Mouse (Mus musculus): Measurements from ENCODE around the gene Slc9a1.

The Slc9a1 gene

GRCm38 (mm10) chr4:133403611-133404228, 34.2 kb downstream of the Slc9a1 start:
- no peak for DNase-seq (ENCODE audit: low spot score)

GRCm38 (mm10) chr4:133404256-133404655, 34.8 kb downstream of the Slc9a1 start:
- no peak for DNase-seq (ENCODE audit: low spot score)

GRCm38 (mm10) chr4:133406313-133407056, 37.0 kb downstream of the Slc9a1 start:
- DNase-seq (ENCODE audit: low spot score) = no peak

- no peak for DNase-seq (ENCODE audit: low spot score)
These were observed 37.7 kb downstream of the Slc9a1 start for GRCm38 (mm10) chr4:133407114-133407787.

- DNase-seq (ENCODE audit: low spot score) = no peak
These were observed 38.5 kb downstream of the Slc9a1 start for GRCm38 (mm10) chr4:133408006-133408405.

- DNase-seq (ENCODE audit: low spot score) = no peak
These were observed 41.5 kb downstream of the Slc9a1 start for GRCm38 (mm10) chr4:133410994-133411393.

- no peak for DNase-seq (ENCODE audit: low spot score)
These were observed 42.6 kb downstream of the Slc9a1 start for GRCm38 (mm10) chr4:133412096-133412495.

- no peak for DNase-seq (ENCODE audit: low spot score)
These were observed 43.4 kb downstream of the Slc9a1 start for GRCm38 (mm10) chr4:133412575-133413540.

GRCm38 (mm10) chr4:133413617-133414016, 44.1 kb downstream of the Slc9a1 start:
- DNase-seq (ENCODE audit: low spot score) = no peak

GRCm38 (mm10) chr4:133414920-133415319, 45.4 kb downstream of the Slc9a1 start:
- DNase-seq (ENCODE audit: low spot score) = no peak

GRCm38 (mm10) chr4:133419312-133420004, 50.0 kb downstream of the Slc9a1 start:
- no peak for DNase-seq (ENCODE audit: low spot score)

GRCm38 (mm10) chr4:133421989-133422388, 52.5 kb downstream of the Slc9a1 start:
- no peak for DNase-seq (ENCODE audit: low spot score)

- DNase-seq (ENCODE audit: low spot score) = no peak
These were observed 53.1 kb downstream of the Slc9a1 start for GRCm38 (mm10) chr4:133422601-133423000.

GRCm38 (mm10) chr4:133423108-133423507, 53.6 kb downstream of the Slc9a1 start:
- DNase-seq (ENCODE audit: low spot score) = no peak

- DNase-seq (ENCODE audit: low spot score) = no peak
These were observed 54.2 kb downstream of the Slc9a1 start for GRCm38 (mm10) chr4:133423691-133424090.

GRCm38 (mm10) chr4:133424100-133424499, 54.6 kb downstream of the Slc9a1 start:
- no peak for DNase-seq (ENCODE audit: low spot score)

- DNase-seq (ENCODE audit: low spot score) = no peak
These were observed 56.6 kb downstream of the Slc9a1 start for GRCm38 (mm10) chr4:133426141-133426540.

- DNase-seq (ENCODE audit: low spot score) = no peak
These were observed 62.0 kb downstream of the Slc9a1 start for GRCm38 (mm10) chr4:133431508-133431907.

- no peak for DNase-seq (ENCODE audit: low spot score)
These were observed 63.2 kb downstream of the Slc9a1 start for GRCm38 (mm10) chr4:133432560-133433171.

- DNase-seq (ENCODE audit: low spot score) = no peak
These were observed 66.4 kb downstream of the Slc9a1 start for GRCm38 (mm10) chr4:133435921-133436320.

All from ovary, postnatal 10 days (tissue).